In genomic region chr14:20615075-20615474, GRCm38 (mm10) we compare ENCODE assay signal across 22 mouse cellular contexts. TPM values are rescaled to one million over a fixed set of nuclear protein-coding genes. Genes with fewer than 3 reads are reported as not detected.
"Had no signal": no experiment of that assay in that cellular context is flagged by ENCODE, and none has a peak within 500 bp of the region (broad histone marks: within the 10 kb centered on the region; RNA-seq: fewer than 3 reads in every experiment).

No protein-coding gene starts in this region.

- H3K4me3 ChIP-seq: lung, embryonic 15.5 days; megakaryocyte, embryonic 14.5 days; midbrain, embryonic 13.5 days; midbrain, embryonic 15.5 days; neural tube, embryonic 12.5 days; stomach, embryonic 15.5 days had no signal

- H3K36me3 ChIP-seq: lung, embryonic 15.5 days; midbrain, embryonic 15.5 days; neural tube, embryonic 12.5 days; stomach, embryonic 15.5 days had no signal

- H3K9me3 ChIP-seq: lung, embryonic 15.5 days; megakaryocyte, embryonic 14.5 days; midbrain, embryonic 13.5 days; midbrain, embryonic 15.5 days; neural tube, embryonic 12.5 days; stomach, embryonic 15.5 days had no signal

- H3K4me2 ChIP-seq: lung, embryonic 15.5 days; midbrain, embryonic 11.5 days; midbrain, embryonic 13.5 days; midbrain, embryonic 15.5 days; neural tube, embryonic 12.5 days; stomach, embryonic 15.5 days had no signal

- H3K27ac ChIP-seq: lung, embryonic 15.5 days; macrophage; midbrain, embryonic 13.5 days; midbrain, embryonic 15.5 days; neural tube, embryonic 12.5 days; stomach, embryonic 15.5 days; stomach, postnatal 0 days had no signal

- H3K27me3 ChIP-seq: lung, embryonic 15.5 days; megakaryocyte, embryonic 14.5 days; midbrain, embryonic 13.5 days; midbrain, embryonic 15.5 days; neural tube, embryonic 12.5 days; stomach, embryonic 15.5 days had no signal

- DNase-seq: lung, adult 2 months; lung, postnatal 14 days; lung, postnatal 36 days; right cerebral cortex, postnatal 14 days; thymus, adult 2 months; thymus, postnatal 25 days; thymus, postnatal 4 days had no signal

- H3K9ac ChIP-seq: lung, embryonic 15.5 days; midbrain, embryonic 13.5 days; midbrain, embryonic 15.5 days; neural tube, embryonic 12.5 days; stomach, embryonic 15.5 days had no signal

- ATAC-seq: lung, postnatal 0 days; midbrain, embryonic 13.5 days; midbrain, embryonic 15.5 days had no signal

RNA-seq across cellular contexts. Expression of gene Myoz1, which starts 41.3 kb away (rescaled TPM):
- total RNA-seq: megakaryocyte progenitor cell, adult 5-6 weeks; midbrain, postnatal 0 days; neutrophil, adult 5-6 weeks had no signal
- polyA plus RNA-seq: midbrain, embryonic 13.5 days; spleen, adult 2 months had no signal

RNA-seq across cellular contexts. Expression of gene Synpo2l, which starts 53.1 kb away (rescaled TPM):
- total RNA-seq: monocyte, adult 5-6 weeks; neutrophil, adult 5-6 weeks had no signal
- polyA plus RNA-seq: macrophage had no signal
